Comparison of ENCODE assay signal across 12 mouse cellular contexts in the genomic region with DNA sequence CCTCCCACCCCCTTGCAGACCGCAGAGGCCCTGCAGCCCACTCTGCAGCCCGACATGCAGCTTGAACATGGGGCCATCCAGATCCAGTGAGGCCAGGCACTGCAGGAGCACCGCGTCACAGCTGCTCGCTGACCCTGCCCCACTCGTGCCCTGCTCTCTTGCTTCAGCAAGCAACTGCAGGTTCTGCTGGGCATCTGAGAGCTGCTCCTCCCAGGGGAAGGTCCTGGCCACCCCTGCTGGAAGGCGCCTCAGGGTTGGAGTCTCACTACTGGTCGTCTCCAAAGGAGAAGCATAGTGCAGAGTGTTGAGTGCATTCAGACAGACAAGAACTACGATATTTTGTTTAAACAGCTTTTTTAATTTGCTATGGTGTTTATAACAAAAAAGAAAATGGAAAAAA.
"Had no signal": no experiment of that assay in that cellular context is flagged by ENCODE, and none has a peak within 500 bp of the region (broad histone marks: within the 10 kb centered on the region; RNA-seq: fewer than 3 reads in every experiment).

No protein-coding gene starts in this region.

- DNase-seq: retina, postnatal 1 day; right cerebral cortex, adult 18-20 months; right cerebral cortex, postnatal 14 days; right cerebral cortex, postnatal 25 days; right cerebral cortex, postnatal 4 days; spleen, adult 18-20 months; thymus, adult 18-20 months; thymus, adult 2 months; thymus, postnatal 14 days; thymus, postnatal 25 days; thymus, postnatal 36 days; thymus, postnatal 4 days had no signal
